Mouse (Mus musculus) embryonic facial prominence, embryonic 15.5 days (tissue): ENCODE measurements at regions not wholly inside any gene's neighbourhood (a gene's known extent, or its start where the extent isn't known, plus 50 kb on each side); places are given as distances from the start of the nearest gene placed in this dataset.

Experiments used
- ATAC-seq: fragments of 200-750 bp; cut with Nextera tagmentation; 2 replicates; pipeline ENCODE4 v1.8.0; 2017; ENCODE audit warnings: low read depth, moderate TSS enrichment; ENCODE audit not compliant: insufficient number of reproducible peaks, low FRiP score, low TSS enrichment
- H3K27ac ChIP-seq: fragments of 300-500 bp; sonication (generic); replicated peaks from 2 replicates; pipeline ENCODE4 v1.5.1; 2015; ENCODE audit warnings: mild to moderate bottlenecking, inconsistent platforms
- H3K27me3 ChIP-seq: fragments of 300-500 bp; sonication (generic); 2 replicates; pipeline ENCODE4 v1.6.1; 2015; ENCODE audit warnings: inconsistent platforms
- H3K36me3 ChIP-seq: fragments of 300-500 bp; sonication (generic); 2 replicates; pipeline ENCODE4 v1.6.1; 2015; ENCODE audit warnings: mild to moderate bottlenecking, inconsistent platforms
- H3K4me1 ChIP-seq: fragments of 300-500 bp; sonication (generic); 2 replicates; pipeline ENCODE4 v1.6.1; 2015; ENCODE audit warnings: inconsistent platforms
- H3K4me2 ChIP-seq: fragments of 300-500 bp; sonication (generic); replicated peaks from 2 replicates; pipeline ENCODE4 v1.6.1; 2015; ENCODE audit warnings: mild to moderate bottlenecking, inconsistent platforms
- H3K4me3 ChIP-seq: fragments of 300-500 bp; sonication (generic); replicated peaks from 2 replicates; pipeline ENCODE4 v1.5.1; 2015; ENCODE audit warnings: mild to moderate bottlenecking, inconsistent platforms
- H3K9ac ChIP-seq: fragments of 300-500 bp; sonication (generic); 2 replicates; pipeline ENCODE4 v1.6.1; 2015; ENCODE audit warnings: inconsistent platforms
- H3K9me3 ChIP-seq: fragments of 300-500 bp; sonication (generic); replicated peaks from 2 replicates; pipeline ENCODE4 v1.6.1; 2016; ENCODE audit warnings: inconsistent platforms
- WGBS: fragments of 180-500 bp; shearing (Covaris S2); methylation state at CpG from one replicate; pipeline ENCODE4 v1.1.7; 2015; 5-methylcytosine and 5-hydroxymethylcytosine counted together

GRCm38 (mm10) chr6:140927616-140928015 lies 198.5 kb downstream of the Gm11077 start:
- 0 out of 2 replicates have a peak, but pooled peaks cover 8% of the 10 kb centered on the region for H3K4me1 ChIP-seq
- no peak overlapping the region for H3K4me2 ChIP-seq
- no peaks in the 10 kb centered on the region for H3K36me3 ChIP-seq
- H3K4me3 ChIP-seq = no peak overlapping the region
- 58% methylated on average over 3 of the region's 3 CpGs for WGBS
- H3K9me3 ChIP-seq = no peaks in the 10 kb centered on the region
- no peak overlapping the region for H3K27ac ChIP-seq
- ATAC-seq = no peak
- no peaks in the 10 kb centered on the region for H3K27me3 ChIP-seq
- H3K9ac ChIP-seq = no peak overlapping the region

- Histone ChIP-seq H3K4me1 (no peaks in the 10 kb centered on the region), H3K4me2 (no peak overlapping the region), H3K27me3 (no peaks in the 10 kb centered on the region), H3K4me3 (no peak overlapping the region), H3K9ac (no peak overlapping the region), H3K36me3 (no peaks in the 10 kb centered on the region), H3K27ac (no peak overlapping the region), H3K9me3 (no peaks in the 10 kb centered on the region)
- no peak for ATAC-seq
- 54% methylated on average over 6 of the region's 6 CpGs for WGBS
Measured at GRCm38 (mm10) chr6:140934286-140934685, 205.2 kb downstream of the Gm11077 start.

- H3K4me1 ChIP-seq = no peaks in the 10 kb centered on the region
- no peaks in the 10 kb centered on the region for H3K9me3 ChIP-seq
- H3K9ac ChIP-seq = no peak overlapping the region
- H3K27me3 ChIP-seq = no peaks in the 10 kb centered on the region
- H3K27ac ChIP-seq = no peak overlapping the region
- no peaks in the 10 kb centered on the region for H3K36me3 ChIP-seq
- no peak overlapping the region for H3K4me3 ChIP-seq
- H3K4me2 ChIP-seq = no peak overlapping the region
- WGBS = 89% methylated on average over 1 of the region's 1 CpGs
- no peak for ATAC-seq
Measured at GRCm38 (mm10) chr6:140938025-140938424, 208.9 kb downstream of the Gm11077 start.

- H3K9me3 ChIP-seq = no peaks in the 10 kb centered on the region
- H3K4me2 ChIP-seq = no peak overlapping the region
- H3K36me3 ChIP-seq = no peaks in the 10 kb centered on the region
- no peak overlapping the region for H3K9ac ChIP-seq
- H3K4me3 ChIP-seq = no peak overlapping the region
- H3K27me3 ChIP-seq = no peaks in the 10 kb centered on the region
- 55% methylated on average over 2 of the region's 2 CpGs for WGBS
- no peaks in the 10 kb centered on the region for H3K4me1 ChIP-seq
- no peak for ATAC-seq
- no peak overlapping the region for H3K27ac ChIP-seq
Measured at GRCm38 (mm10) chr6:140946720-140947119, 217.6 kb downstream of the Gm11077 start.

- H3K27me3 ChIP-seq = no peaks in the 10 kb centered on the region
- no peak overlapping the region for H3K4me2 ChIP-seq
- H3K4me1 ChIP-seq = no peaks in the 10 kb centered on the region
- no peaks in the 10 kb centered on the region for H3K36me3 ChIP-seq
- H3K9me3 ChIP-seq = no peaks in the 10 kb centered on the region
- 48% methylated on average over 6 of the region's 6 CpGs for whole genome bisulfite sequencing
- ATAC-seq = no peak
- no peak overlapping the region for H3K4me3 ChIP-seq
- no peak overlapping the region for H3K27ac ChIP-seq
- no peak overlapping the region for H3K9ac ChIP-seq
Measured at GRCm38 (mm10) chr6:140950483-140950882, 221.4 kb downstream of the Gm11077 start.

- Histone ChIP-seq H3K36me3 (no peaks in the 10 kb centered on the region), H3K27me3 (no peaks in the 10 kb centered on the region)
Measured at GRCm38 (mm10) chr6:140953256-140953655, 224.2 kb downstream of the Gm11077 start.

GRCm38 (mm10) chr6:140953721-140954120 lies 224.6 kb downstream of the Gm11077 start:
- no peaks in the 10 kb centered on the region for H3K36me3 ChIP-seq
- no peak for ATAC-seq
- no peak overlapping the region for H3K4me2 ChIP-seq
- peaks cover 6% of the 10 kb centered on the region for H3K4me1 ChIP-seq
- H3K27me3 ChIP-seq = no peaks in the 10 kb centered on the region
- WGBS = 68% methylated on average over 1 of the region's 1 CpGs
- H3K9me3 ChIP-seq = no peaks in the 10 kb centered on the region
- no peak overlapping the region for H3K9ac ChIP-seq
- H3K27ac ChIP-seq = no peak overlapping the region
- H3K4me3 ChIP-seq = no peak overlapping the region

More at GRCm38 (mm10) chr6:140953256-140953655, 224.2 kb downstream of the Gm11077 start:
- H3K9ac ChIP-seq = no peak overlapping the region
- no peak overlapping the region for H3K4me2 ChIP-seq
- ATAC-seq = no peak
- H3K4me3 ChIP-seq = no peak overlapping the region
- H3K4me1 ChIP-seq = peaks cover 6% of the 10 kb centered on the region
- no peak overlapping the region for H3K27ac ChIP-seq
- H3K9me3 ChIP-seq = no peaks in the 10 kb centered on the region

GRCm38 (mm10) chr6:140955751-140956521 lies 226.9 kb downstream of the Gm11077 start:
- H3K9me3 ChIP-seq = no peaks in the 10 kb centered on the region
- peak overlapping the region; percentile 66 for H3K27ac ChIP-seq
- no peak overlapping the region for H3K4me2 ChIP-seq
- WGBS = 48% methylated on average over 13 of the region's 13 CpGs
- H3K4me1 ChIP-seq = peaks cover 6% of the 10 kb centered on the region
- no peak overlapping the region for H3K4me3 ChIP-seq
- no peaks in the 10 kb centered on the region for H3K36me3 ChIP-seq
- no peaks in the 10 kb centered on the region for H3K27me3 ChIP-seq
- ATAC-seq = peak; percentile 54; the same call in 1 of the 2 replicates
- H3K9ac ChIP-seq = no peak overlapping the region

GRCm38 (mm10) chr6:140956522-140956863 lies 227.4 kb downstream of the Gm11077 start:
- H3K36me3 ChIP-seq = no peaks in the 10 kb centered on the region
- H3K9ac ChIP-seq = no peak overlapping the region
- peaks cover 6% of the 10 kb centered on the region for H3K4me1 ChIP-seq
- WGBS = 86% methylated on average over 4 of the region's 4 CpGs
- peak overlapping the region; percentile 66; the same call in 1 of the 2 replicates for H3K27ac ChIP-seq
- no peak overlapping the region for H3K4me2 ChIP-seq
- H3K9me3 ChIP-seq = no peaks in the 10 kb centered on the region
- no peak overlapping the region for H3K4me3 ChIP-seq
- H3K27me3 ChIP-seq = no peaks in the 10 kb centered on the region
- ATAC-seq = 0 out of 2 replicates have a peak, but pooled peaks have one; percentile 15

- H3K27me3 ChIP-seq = no peaks in the 10 kb centered on the region
- H3K4me2 ChIP-seq = no peak overlapping the region
- no peak overlapping the region for H3K9ac ChIP-seq
- ATAC-seq = no peak
- H3K4me1 ChIP-seq = no peaks in the 10 kb centered on the region
- H3K9me3 ChIP-seq = no peaks in the 10 kb centered on the region
- H3K4me3 ChIP-seq = no peak overlapping the region
- 89% methylated on average over 11 of the region's 11 CpGs for WGBS
- H3K27ac ChIP-seq = no peak overlapping the region
- H3K36me3 ChIP-seq = no peaks in the 10 kb centered on the region
Measured at GRCm38 (mm10) chr6:140961987-140962386, 232.9 kb downstream of the Gm11077 start.

- Histone ChIP-seq H3K4me3 (no peak overlapping the region), H3K4me1 (no peaks in the 10 kb centered on the region), H3K27ac (no peak overlapping the region), H3K27me3 (no peaks in the 10 kb centered on the region), H3K36me3 (no peaks in the 10 kb centered on the region), H3K9ac (no peak overlapping the region), H3K9me3 (no peaks in the 10 kb centered on the region), H3K4me2 (no peak overlapping the region)
- no peak for ATAC-seq
- 78% methylated on average over 4 of the region's 4 CpGs for WGBS
Measured at GRCm38 (mm10) chr6:140962563-140962962, 233.5 kb downstream of the Gm11077 start.

GRCm38 (mm10) chr6:140973732-140974131 lies 244.6 kb downstream of the Gm11077 start:
- no peak overlapping the region for H3K27ac ChIP-seq
- no peak overlapping the region for H3K4me3 ChIP-seq
- no peak for ATAC-seq
- WGBS = 37% methylated on average over 6 of the region's 6 CpGs
- no peaks in the 10 kb centered on the region for H3K9me3 ChIP-seq
- no peaks in the 10 kb centered on the region for H3K27me3 ChIP-seq
- no peaks in the 10 kb centered on the region for H3K36me3 ChIP-seq
- no peak overlapping the region for H3K9ac ChIP-seq
- no peaks in the 10 kb centered on the region for H3K4me1 ChIP-seq
- H3K4me2 ChIP-seq = no peak overlapping the region
